Mouse (Mus musculus) G1E (cell line): ENCODE results near the gene Psma1.

Experiments used
- CTCF ChIP-seq: IDR thresholded peaks from 2 replicates; pipeline ENCODE4 v1.5.1; 2012; ENCODE audit warnings: low read depth, low read length, inconsistent platforms, mixed read lengths
- GATA1 ChIP-seq: IDR thresholded peaks from 2 replicates; pipeline ENCODE4 v1.6.1; 2012; ENCODE audit warnings: borderline replicate concordance, low read length, inconsistent platforms, mixed read lengths
- GATA2 ChIP-seq: IDR thresholded peaks from 2 replicates; pipeline ENCODE4 v1.6.1; 2012; ENCODE audit warnings: low read depth, low read length, inconsistent platforms, borderline replicate concordance
- TAL1 ChIP-seq: conservative IDR thresholded peaks from 2 replicates; pipeline ENCODE4 v1.6.1; 2012; ENCODE audit warnings: low read depth, low read length, inconsistent platforms, mixed read lengths

GRCm38 (mm10) chr7:114292501-114292971 lies 16.6 kb upstream of the Psma1 start:
- TF ChIP-seq GATA1, result no peak
- no peak for TF ChIP-seq CTCF
- TF ChIP-seq GATA2, result no peak
- TF ChIP-seq TAL1, result no peak
